Mouse (Mus musculus): ENCODE results near the gene Tnfrsf22. TPM values are rescaled to one million over a fixed set of nuclear protein-coding genes. Genes with fewer than 3 reads are reported as not detected.

Tnfrsf22 gene
- polyA plus RNA-seq, 1 experiment from 2014 or later, result 2.8 TPM

GRCm38 (mm10) chr7:143629501-143629900 lies 20.0 kb downstream of the Tnfrsf22 start:
- Histone ChIP-seq H3K4me2 (no peak overlapping the region), H3K4me1 (replicated peaks) (no peaks in the 10 kb centered on the region), H3K9ac (no peak overlapping the region), H3K9me3 (replicated peaks) (peaks cover 4% of the 10 kb centered on the region; the same call in 1 of the 2 replicates), H3K36me3 (no peaks in the 10 kb centered on the region), H3K4me3 (no peak overlapping the region), H3K27me3 (replicated peaks) (no peaks in the 10 kb centered on the region), H3K27ac (ENCODE audit: poor library complexity, severe bottlenecking) (no peak overlapping the region)
- 53% methylated on average over 1 of the region's 1 CpGs for WGBS
- no peak for ATAC-seq (ENCODE audit: insufficient number of reproducible peaks, low FRiP score)

GRCm38 (mm10) chr7:143628540-143628939 lies 20.9 kb downstream of the Tnfrsf22 start, which contains the start of gene Tnfrsf26:
Gene Tnfrsf26 (minus strand): TSS chr7:143628722.
- 73% methylated on average over 1 of the region's 1 CpGs for WGBS
- Histone ChIP-seq H3K27ac (ENCODE audit: poor library complexity, severe bottlenecking) (no peak within 1 kb of the TSS), H3K9me3 (replicated peaks) (peaks cover 4% of the 10 kb centered on the region; the same call in 1 of the 2 replicates), H3K9ac (no peak within 1 kb of the TSS), H3K27me3 (replicated peaks) (no peaks in the 10 kb centered on the region), H3K36me3 (no peaks in the 10 kb centered on the region), H3K4me3 (no peak within 1 kb of the TSS), H3K4me2 (no peak within 1 kb of the TSS), H3K4me1 (replicated peaks) (no peaks in the 10 kb centered on the region)
- no peak for ATAC-seq (ENCODE audit: insufficient number of reproducible peaks, low FRiP score)

- no peak overlapping the region for H3K27ac ChIP-seq (ENCODE audit: poor library complexity, severe bottlenecking)
Measured at GRCm38 (mm10) chr7:143627555-143628286, 21.7 kb downstream of the Tnfrsf22 start.

GRCm38 (mm10) chr7:143626178-143626577 lies 23.3 kb downstream of the Tnfrsf22 start:
- Histone ChIP-seq H3K36me3 (no peaks in the 10 kb centered on the region), H3K4me3 (no peak overlapping the region), H3K27me3 (replicated peaks) (no peaks in the 10 kb centered on the region), H3K4me1 (replicated peaks) (no peaks in the 10 kb centered on the region), H3K9me3 (replicated peaks) (no peaks in the 10 kb centered on the region), H3K9ac (no peak overlapping the region), H3K27ac (ENCODE audit: poor library complexity, severe bottlenecking) (no peak overlapping the region), H3K4me2 (no peak overlapping the region)
- no peak for ATAC-seq (ENCODE audit: insufficient number of reproducible peaks, low FRiP score)
- WGBS, result 68% methylated on average over 2 of the region's 2 CpGs

More at GRCm38 (mm10) chr7:143627555-143628286, 21.7 kb downstream of the Tnfrsf22 start:
- 38% methylated on average over 10 of the region's 10 CpGs for WGBS
- no peaks in the 10 kb centered on the region for H3K4me1 ChIP-seq (replicated peaks)
- no peaks in the 10 kb centered on the region for H3K36me3 ChIP-seq
- no peak overlapping the region for H3K4me2 ChIP-seq
- ATAC-seq (ENCODE audit: insufficient number of reproducible peaks, low FRiP score), result no peak
- H3K9me3 ChIP-seq (replicated peaks), result no peaks in the 10 kb centered on the region
- no peak overlapping the region for H3K9ac ChIP-seq
- H3K27me3 ChIP-seq (replicated peaks), result no peaks in the 10 kb centered on the region
- H3K4me3 ChIP-seq, result no peak overlapping the region

DNA sequence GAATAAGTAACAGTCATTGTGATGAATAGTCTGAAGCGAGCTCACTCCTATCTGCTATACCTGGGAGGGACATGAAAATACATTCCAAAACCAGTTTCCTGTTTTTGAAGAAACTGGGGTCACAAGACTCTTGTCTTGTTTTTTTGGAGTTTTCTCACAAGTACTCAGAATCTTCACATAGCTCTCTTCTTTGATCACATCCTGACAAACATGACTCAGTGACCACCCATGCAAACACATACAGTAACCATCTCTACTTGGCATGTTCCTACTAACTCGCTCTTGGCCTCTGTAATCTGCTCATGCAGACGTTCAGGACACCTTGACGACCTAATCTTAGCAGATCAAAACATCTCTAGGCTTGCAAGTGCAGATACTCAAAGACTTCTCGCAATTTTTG lies 24.3 kb downstream of the Tnfrsf22 start:
- H3K4me1 ChIP-seq (replicated peaks), result no peaks in the 10 kb centered on the region
- no peaks in the 10 kb centered on the region for H3K36me3 ChIP-seq
- H3K4me3 ChIP-seq, result no peak overlapping the region
- no peak for ATAC-seq (ENCODE audit: insufficient number of reproducible peaks, low FRiP score)
- H3K27me3 ChIP-seq (replicated peaks), result no peaks in the 10 kb centered on the region
- H3K27ac ChIP-seq (ENCODE audit: poor library complexity, severe bottlenecking), result no peak overlapping the region
- H3K4me2 ChIP-seq, result no peak overlapping the region
- 54% methylated on average over 5 of the region's 5 CpGs for WGBS
- no peak overlapping the region for H3K9ac ChIP-seq
- H3K9me3 ChIP-seq (replicated peaks), result no peaks in the 10 kb centered on the region

DNA sequence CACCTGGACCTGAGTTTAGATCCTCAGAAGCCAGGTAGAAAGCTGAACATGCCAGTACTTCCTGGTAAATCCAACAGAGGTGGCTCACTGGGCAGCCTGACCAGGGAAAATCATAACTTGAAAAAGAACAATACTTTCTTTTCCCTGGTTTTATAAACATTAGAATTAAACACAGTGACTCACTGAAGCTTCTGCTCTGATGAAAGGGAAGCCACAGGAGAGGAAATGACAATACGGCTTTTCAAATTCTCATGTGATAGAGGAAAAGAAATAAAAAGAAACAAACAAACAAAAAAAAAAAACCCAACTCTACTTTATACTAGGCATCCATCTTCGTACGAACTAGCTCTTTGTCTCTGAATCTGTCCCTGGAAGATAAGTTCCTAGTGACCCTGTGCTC lies 24.9 kb downstream of the Tnfrsf22 start:
- H3K27me3 ChIP-seq (replicated peaks), result no peaks in the 10 kb centered on the region
- no peaks in the 10 kb centered on the region for H3K36me3 ChIP-seq
- ATAC-seq (ENCODE audit: insufficient number of reproducible peaks, low FRiP score), result no peak
- H3K4me1 ChIP-seq (replicated peaks), result no peaks in the 10 kb centered on the region
- no peak overlapping the region for H3K9ac ChIP-seq
- H3K4me3 ChIP-seq, result no peak overlapping the region
- WGBS, result 61% methylated on average over 3 of the region's 3 CpGs
- H3K4me2 ChIP-seq, result no peak overlapping the region
- no peaks in the 10 kb centered on the region for H3K9me3 ChIP-seq (replicated peaks)
- H3K27ac ChIP-seq (ENCODE audit: poor library complexity, severe bottlenecking), result no peak overlapping the region

- H3K9ac ChIP-seq, result no peak overlapping the region
- H3K27ac ChIP-seq (ENCODE audit: poor library complexity, severe bottlenecking), result no peak overlapping the region
- no peak overlapping the region for H3K4me2 ChIP-seq
- WGBS, result 55% methylated on average over 1 of the region's 1 CpGs
- no peaks in the 10 kb centered on the region for H3K36me3 ChIP-seq
- ATAC-seq (ENCODE audit: insufficient number of reproducible peaks, low FRiP score), result no peak
- H3K4me1 ChIP-seq (replicated peaks), result no peaks in the 10 kb centered on the region
- peaks cover 8% of the 10 kb centered on the region; the same call in 1 of the 2 replicates for H3K9me3 ChIP-seq (replicated peaks)
- H3K4me3 ChIP-seq, result no peak overlapping the region
- no peaks in the 10 kb centered on the region for H3K27me3 ChIP-seq (replicated peaks)
Measured at GRCm38 (mm10) chr7:143620951-143621350, 28.5 kb downstream of the Tnfrsf22 start.

- 0 out of 2 replicates have a peak, but pooled peaks have one; percentile 42 for ATAC-seq (ENCODE audit: insufficient number of reproducible peaks, low FRiP score)
- Histone ChIP-seq H3K36me3 (no peaks in the 10 kb centered on the region), H3K4me2 (peak overlapping the region; percentile 21; the same call in 1 of the 2 replicates), H3K4me3 (no peak overlapping the region), H3K27me3 (replicated peaks) (no peaks in the 10 kb centered on the region), H3K4me1 (replicated peaks) (peaks cover 11% of the 10 kb centered on the region), H3K27ac (ENCODE audit: poor library complexity, severe bottlenecking) (peak overlapping the region; percentile 18; the same call in 1 of the 2 replicates), H3K9ac (no peak overlapping the region), H3K9me3 (replicated peaks) (peaks cover 8% of the 10 kb centered on the region; the same call in 1 of the 2 replicates)
- 39% methylated on average over 9 of the region's 9 CpGs for WGBS
Measured at GRCm38 (mm10) chr7:143614404-143615135, 34.9 kb downstream of the Tnfrsf22 start.

- no peak for ATAC-seq (ENCODE audit: insufficient number of reproducible peaks, low FRiP score)
- H3K4me2 ChIP-seq, result no peak overlapping the region
- peaks cover 6% of the 10 kb centered on the region; the same call in 1 of the 2 replicates for H3K9me3 ChIP-seq (replicated peaks)
- H3K27me3 ChIP-seq (replicated peaks), result no peaks in the 10 kb centered on the region
- no peak overlapping the region for H3K27ac ChIP-seq (ENCODE audit: poor library complexity, severe bottlenecking)
- H3K9ac ChIP-seq, result no peak overlapping the region
- 49% methylated on average over 3 of the region's 3 CpGs for WGBS
- no peak overlapping the region for H3K4me3 ChIP-seq
- H3K4me1 ChIP-seq (replicated peaks), result peaks cover 11% of the 10 kb centered on the region
- no peaks in the 10 kb centered on the region for H3K36me3 ChIP-seq
Measured at GRCm38 (mm10) chr7:143612215-143612614, 37.2 kb downstream of the Tnfrsf22 start.

- no peaks in the 10 kb centered on the region for H3K9me3 ChIP-seq (replicated peaks)
- H3K9ac ChIP-seq, result no peak overlapping the region
- H3K27me3 ChIP-seq (replicated peaks), result no peaks in the 10 kb centered on the region
- H3K36me3 ChIP-seq, result no peaks in the 10 kb centered on the region
- peaks cover 8% of the 10 kb centered on the region; the same call in 1 of the 2 replicates for H3K4me1 ChIP-seq (replicated peaks)
- H3K27ac ChIP-seq (ENCODE audit: poor library complexity, severe bottlenecking), result no peak overlapping the region
- WGBS, result 62% methylated on average over 3 of the region's 3 CpGs
- H3K4me2 ChIP-seq, result no peak overlapping the region
- no peak for ATAC-seq (ENCODE audit: insufficient number of reproducible peaks, low FRiP score)
- H3K4me3 ChIP-seq, result no peak overlapping the region
Measured at GRCm38 (mm10) chr7:143605321-143605720, 44.1 kb downstream of the Tnfrsf22 start.

GRCm38 (mm10) chr7:143604889-143605288 lies 44.6 kb downstream of the Tnfrsf22 start:
- no peak overlapping the region for H3K4me2 ChIP-seq
- no peak overlapping the region for H3K9ac ChIP-seq
- H3K27ac ChIP-seq (ENCODE audit: poor library complexity, severe bottlenecking), result no peak overlapping the region
- no peak for ATAC-seq (ENCODE audit: insufficient number of reproducible peaks, low FRiP score)
- H3K27me3 ChIP-seq (replicated peaks), result no peaks in the 10 kb centered on the region
- H3K4me1 ChIP-seq (replicated peaks), result peaks cover 3% of the 10 kb centered on the region; the same call in 1 of the 2 replicates
- H3K4me3 ChIP-seq, result no peak overlapping the region
- 57% methylated on average over 2 of the region's 2 CpGs for WGBS
- no peaks in the 10 kb centered on the region for H3K36me3 ChIP-seq
- no peaks in the 10 kb centered on the region for H3K9me3 ChIP-seq (replicated peaks)

Measured in heart, embryonic 12.5 days (tissue).